Mouse (Mus musculus): ENCODE measurements around the gene Mnd1. TPM values are rescaled to one million over a fixed set of nuclear protein-coding genes. Genes with fewer than 3 reads are reported as not detected.

Gene Mnd1
- polyA plus RNA-seq, 1 experiment from 2014 or later, result 15.3 TPM

DNA sequence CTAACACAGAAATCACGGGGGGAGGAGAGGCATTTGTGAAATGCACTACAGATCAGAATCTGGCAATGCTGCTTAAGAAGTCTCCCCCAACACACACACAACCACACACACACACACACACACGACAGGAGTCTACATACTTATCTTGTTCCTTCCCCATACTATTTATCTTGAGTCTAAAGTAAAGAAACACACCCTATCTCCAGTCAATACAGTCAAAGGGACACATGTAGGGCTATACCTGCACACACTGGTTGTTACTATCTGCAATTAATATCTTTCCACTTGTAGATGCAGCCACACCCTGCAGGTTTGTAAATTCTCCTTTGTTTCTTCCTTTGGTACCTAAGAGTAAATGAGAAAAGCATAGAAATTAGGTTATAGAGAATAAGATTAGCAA lies 22.2 kb upstream of the Mnd1 start:
- WGBS, result 72% methylated on average over 2 of the region's 2 CpGs
- no peak for TF ChIP-seq CTCF (IDR thresholded peaks at IDR 0.05; ENCODE audit: low read depth)
- no peak for DNase-seq (ENCODE audit: low spot score)
- Histone ChIP-seq H3K4me1 (replicated peaks; ENCODE audit: insufficient read depth, low read length) (no peaks in the 10 kb centered on the region), H3K9me3 (replicated peaks; ENCODE audit: low read length) (no peaks in the 10 kb centered on the region), H3K27ac (no peak overlapping the region), H3K27me3 (ENCODE audit: insufficient read depth, low read length) (no peaks in the 10 kb centered on the region), H3K36me3 (ENCODE audit: insufficient read depth, low read length) (no peaks in the 10 kb centered on the region), H3K4me3 (replicated peaks; ENCODE audit: low read depth, low read length) (no peak overlapping the region), H3K4me2 (ENCODE audit: low read length) (no peak overlapping the region), H3K9ac (ENCODE audit: low read depth, low read length) (no peak overlapping the region)
- ATAC-seq (replicated peaks; ENCODE audit: low FRiP score, low read depth), result no peak

GRCm38 (mm10) chr3:84175337-84176315 lies 20.0 kb upstream of the Mnd1 start:
- Histone ChIP-seq H3K4me3 (replicated peaks; ENCODE audit: low read depth, low read length) (no peak overlapping the region), H3K27ac (no peak overlapping the region), H3K4me2 (ENCODE audit: low read length) (no peak overlapping the region), H3K4me1 (replicated peaks; ENCODE audit: insufficient read depth, low read length) (no peaks in the 10 kb centered on the region), H3K9ac (ENCODE audit: low read depth, low read length) (no peak overlapping the region), H3K9me3 (replicated peaks; ENCODE audit: low read length) (no peaks in the 10 kb centered on the region), H3K36me3 (ENCODE audit: insufficient read depth, low read length) (0 out of 2 replicates have a peak, but pooled peaks cover 4% of the 10 kb centered on the region), H3K27me3 (ENCODE audit: insufficient read depth, low read length) (no peaks in the 10 kb centered on the region)
- peak; percentile 72; the same call in 1 of the 2 replicates for ATAC-seq (replicated peaks; ENCODE audit: low FRiP score, low read depth)
- WGBS, result 59% methylated on average over 7 of the region's 7 CpGs
- peak; percentile 93 for TF ChIP-seq CTCF (IDR thresholded peaks at IDR 0.05; ENCODE audit: low read depth)
- peak; percentile 89 for DNase-seq (ENCODE audit: low spot score)

DNA sequence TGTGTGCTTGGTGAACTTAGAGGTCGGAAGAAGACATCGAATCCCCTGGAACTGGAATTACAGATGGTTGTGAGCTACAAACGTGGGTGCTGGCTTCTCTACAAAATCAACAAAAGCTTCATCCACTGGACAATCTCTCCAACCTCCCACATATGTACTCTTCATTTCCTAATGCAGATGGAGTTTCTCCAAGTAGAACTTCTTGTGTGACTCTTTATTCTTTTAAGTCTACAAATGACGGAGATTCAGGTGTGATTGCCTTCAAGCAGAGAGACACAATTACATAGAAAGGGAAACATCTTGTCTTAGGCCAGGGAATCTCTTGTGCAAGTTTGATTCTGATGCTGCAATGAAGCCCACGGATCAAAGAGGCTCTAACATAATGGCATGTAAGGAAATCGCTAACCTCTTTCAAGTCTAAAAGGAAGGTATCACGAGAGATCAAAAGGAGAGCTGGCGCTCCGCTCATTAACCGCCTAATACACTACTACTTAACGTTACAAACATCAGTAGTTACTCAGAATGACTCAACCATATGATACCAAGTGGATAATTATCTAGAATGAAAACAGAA lies 18.1 kb upstream of the Mnd1 start, which contains the start of gene Gm6525:
Gene Gm6525, plus strand, starts transcription at position 524 of the 574 bp plus-strand sequence.
- H3K27ac ChIP-seq, result no peak within 1 kb of the TSS
- H3K4me3 ChIP-seq (replicated peaks; ENCODE audit: low read depth, low read length), result no peak within 1 kb of the TSS
- no peaks in the 10 kb centered on the region for H3K4me1 ChIP-seq (replicated peaks; ENCODE audit: insufficient read depth, low read length)
- H3K36me3 ChIP-seq (ENCODE audit: insufficient read depth, low read length), result 0 out of 2 replicates have a peak, but pooled peaks cover 9% of the 10 kb centered on the region
- no peak for ATAC-seq (replicated peaks; ENCODE audit: low FRiP score, low read depth)
- H3K9ac ChIP-seq (ENCODE audit: low read depth, low read length), result no peak within 1 kb of the TSS
- WGBS, result 53% methylated on average over 11 of the region's 11 CpGs
- no peaks in the 10 kb centered on the region for H3K27me3 ChIP-seq (ENCODE audit: insufficient read depth, low read length)
- no peaks in the 10 kb centered on the region for H3K9me3 ChIP-seq (replicated peaks; ENCODE audit: low read length)
- peak; percentile 19 for DNase-seq (ENCODE audit: low spot score)
- TF ChIP-seq CTCF (IDR thresholded peaks at IDR 0.05; ENCODE audit: low read depth), result no peak
- H3K4me2 ChIP-seq (ENCODE audit: low read length), result no peak within 1 kb of the TSS

DNA sequence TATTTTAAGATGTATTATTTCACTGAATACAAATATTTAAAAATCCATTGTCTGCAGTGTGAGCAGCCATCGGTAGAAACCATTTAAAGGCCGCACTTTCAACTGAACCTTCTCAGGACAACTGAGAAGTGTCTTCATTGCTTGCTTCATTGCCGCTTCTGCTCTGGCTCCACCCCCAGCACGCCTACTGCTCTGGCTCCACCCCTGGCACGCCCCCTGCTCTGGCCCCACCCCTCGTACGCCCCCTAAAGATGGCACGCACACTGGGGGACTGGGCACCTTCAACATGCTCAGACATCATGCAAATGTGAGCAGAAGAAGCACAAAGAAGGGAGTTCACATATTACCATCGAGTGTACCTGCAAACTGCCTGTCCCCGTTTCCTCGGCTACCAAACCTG lies 16.8 kb upstream of the Mnd1 start:
- Histone ChIP-seq H3K9ac (ENCODE audit: low read depth, low read length) (no peak overlapping the region), H3K27me3 (ENCODE audit: insufficient read depth, low read length) (no peaks in the 10 kb centered on the region), H3K4me3 (replicated peaks; ENCODE audit: low read depth, low read length) (no peak overlapping the region), H3K27ac (no peak overlapping the region), H3K4me2 (ENCODE audit: low read length) (no peak overlapping the region), H3K9me3 (replicated peaks; ENCODE audit: low read length) (no peaks in the 10 kb centered on the region), H3K4me1 (replicated peaks; ENCODE audit: insufficient read depth, low read length) (no peaks in the 10 kb centered on the region), H3K36me3 (ENCODE audit: insufficient read depth, low read length) (0 out of 2 replicates have a peak, but pooled peaks cover 11% of the 10 kb centered on the region)
- TF ChIP-seq CTCF (IDR thresholded peaks at IDR 0.05; ENCODE audit: low read depth), result no peak
- DNase-seq (ENCODE audit: low spot score) (no peak), ATAC-seq (replicated peaks; ENCODE audit: low FRiP score, low read depth) (no peak)
- 55% methylated on average over 11 of the region's 11 CpGs for WGBS

DNA sequence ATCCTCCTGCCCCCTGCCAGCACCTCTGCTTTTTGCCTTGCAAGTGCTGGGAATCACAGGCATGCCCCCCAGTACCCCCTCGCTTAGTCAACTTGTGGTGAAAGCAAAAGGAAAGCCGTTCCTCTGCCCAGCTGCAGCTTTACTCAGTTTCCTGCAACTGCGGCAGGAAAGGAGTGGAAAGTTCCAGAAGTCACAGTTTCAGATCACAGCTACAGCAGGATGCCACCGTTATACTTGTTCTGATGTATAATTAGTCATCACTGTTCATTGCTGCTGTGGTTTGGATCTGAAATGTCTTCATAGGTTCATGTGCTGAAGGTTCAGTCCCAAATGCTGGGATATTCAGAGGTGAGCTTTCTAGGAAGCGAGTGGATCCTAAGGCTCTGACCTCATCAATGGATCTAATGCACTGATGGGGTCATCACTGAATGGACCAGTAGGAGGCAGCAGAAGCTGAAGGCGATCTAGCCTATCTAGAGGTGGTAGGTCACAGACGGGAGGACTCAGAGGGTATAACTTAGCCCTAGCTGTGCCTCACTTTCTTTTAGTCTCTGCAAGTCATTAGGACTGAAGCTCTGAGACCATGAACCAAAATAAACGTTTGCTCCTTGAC lies 13.9 kb upstream of the Mnd1 start:
- H3K4me3 ChIP-seq (replicated peaks; ENCODE audit: low read depth, low read length), result no peak overlapping the region
- H3K27me3 ChIP-seq (ENCODE audit: insufficient read depth, low read length), result no peaks in the 10 kb centered on the region
- DNase-seq (ENCODE audit: low spot score) (no peak), ATAC-seq (replicated peaks; ENCODE audit: low FRiP score, low read depth) (no peak)
- peaks cover 22% of the 10 kb centered on the region; the same call in 1 of the 2 replicates for H3K36me3 ChIP-seq (ENCODE audit: insufficient read depth, low read length)
- no peaks in the 10 kb centered on the region for H3K4me1 ChIP-seq (replicated peaks; ENCODE audit: insufficient read depth, low read length)
- no peak overlapping the region for H3K4me2 ChIP-seq (ENCODE audit: low read length)
- no peak overlapping the region for H3K9ac ChIP-seq (ENCODE audit: low read depth, low read length)
- WGBS, result 74% methylated on average over 8 of the region's 8 CpGs
- no peak overlapping the region for H3K27ac ChIP-seq
- no peaks in the 10 kb centered on the region for H3K9me3 ChIP-seq (replicated peaks; ENCODE audit: low read length)
- peak; percentile 15; the same call in 1 of the 2 replicates for TF ChIP-seq CTCF (IDR thresholded peaks at IDR 0.05; ENCODE audit: low read depth)

- ATAC-seq (replicated peaks; ENCODE audit: low FRiP score, low read depth) (no peak), DNase-seq (ENCODE audit: low spot score) (no peak)
- H3K36me3 ChIP-seq (ENCODE audit: insufficient read depth, low read length), result peaks cover 28% of the 10 kb centered on the region; the same call in 1 of the 2 replicates
- no peaks in the 10 kb centered on the region for H3K27me3 ChIP-seq (ENCODE audit: insufficient read depth, low read length)
- H3K4me3 ChIP-seq (replicated peaks; ENCODE audit: low read depth, low read length), result no peak overlapping the region
- H3K4me2 ChIP-seq (ENCODE audit: low read length), result no peak overlapping the region
- TF ChIP-seq CTCF (IDR thresholded peaks at IDR 0.05; ENCODE audit: low read depth), result no peak
- 92% methylated on average over 6 of the region's 6 CpGs for WGBS
- no peak overlapping the region for H3K9ac ChIP-seq (ENCODE audit: low read depth, low read length)
- no peak overlapping the region for H3K27ac ChIP-seq
- no peaks in the 10 kb centered on the region for H3K9me3 ChIP-seq (replicated peaks; ENCODE audit: low read length)
- H3K4me1 ChIP-seq (replicated peaks; ENCODE audit: insufficient read depth, low read length), result no peaks in the 10 kb centered on the region
These were observed 13.4 kb upstream of the Mnd1 start for GRCm38 (mm10) chr3:84168943-84169342.

Data from kidney, postnatal 0 days (tissue).